Mouse (Mus musculus) embryonic facial prominence, embryonic 12.5 days (tissue): ENCODE data around the gene Gcnt7. TPM values are rescaled to one million over a fixed set of nuclear protein-coding genes. Genes with fewer than 3 reads are reported as not detected.

Experiments
- ATAC-seq: fragments of 200-750 bp; cut with Nextera tagmentation; 2 replicates; pipeline ENCODE4 v1.8.0; 2017; ENCODE audit not compliant: insufficient number of reproducible peaks, insufficient read depth, low FRiP score, low TSS enrichment
- H3K27ac ChIP-seq: fragments of 300-500 bp; sonication (generic); 2 replicates; pipeline ENCODE4 v1.5.1; 2016; ENCODE audit warnings: mild to moderate bottlenecking
- H3K27me3 ChIP-seq: fragments of 300-500 bp; sonication (generic); 2 replicates; pipeline ENCODE4 v1.6.1; 2016; ENCODE audit warnings: mild to moderate bottlenecking, moderate library complexity
- H3K36me3 ChIP-seq: fragments of 300-500 bp; sonication (generic); 2 replicates; pipeline ENCODE4 v1.6.1; 2016; ENCODE audit warnings: mild to moderate bottlenecking
- H3K4me1 ChIP-seq: fragments of 300-500 bp; sonication (generic); 2 replicates; pipeline ENCODE4 v1.6.1; 2016
- H3K4me2 ChIP-seq: fragments of 300-500 bp; sonication (generic); replicated peaks from 2 replicates; pipeline ENCODE4 v1.6.1; 2016; ENCODE audit warnings: mild to moderate bottlenecking, moderate library complexity
- H3K4me3 ChIP-seq: fragments of 300-500 bp; sonication (generic); 2 replicates; pipeline ENCODE4 v1.5.1; 2016; ENCODE audit warnings: mild to moderate bottlenecking
- H3K9ac ChIP-seq: fragments of 300-500 bp; sonication (generic); 2 replicates; pipeline ENCODE4 v1.6.1; 2016; ENCODE audit warnings: mild to moderate bottlenecking, moderate library complexity
- H3K9me3 ChIP-seq: fragments of 300-500 bp; sonication (generic); 2 replicates; pipeline ENCODE4 v1.6.1; 2016; ENCODE audit warnings: mild to moderate bottlenecking, moderate library complexity
- WGBS: fragments of 180-500 bp; shearing (Covaris S2); methylation state at CpG from one replicate; pipeline ENCODE4 v1.1.7; 2016; 5-methylcytosine and 5-hydroxymethylcytosine counted together
- polyA plus RNA-seq: library from polyadenylated mRNA; unstranded; fragments of >200 nt; fragmentation: Nextera tagmentation; extraction: Ambion mirVana; gene quantifications from 2 replicates; pipeline ENCODE4 v1.2.1, GENCODE M21; 2016

Gcnt7 gene
- polyA plus RNA-seq, 1 experiment from 2014 or later: 2.6 TPM

DNA sequence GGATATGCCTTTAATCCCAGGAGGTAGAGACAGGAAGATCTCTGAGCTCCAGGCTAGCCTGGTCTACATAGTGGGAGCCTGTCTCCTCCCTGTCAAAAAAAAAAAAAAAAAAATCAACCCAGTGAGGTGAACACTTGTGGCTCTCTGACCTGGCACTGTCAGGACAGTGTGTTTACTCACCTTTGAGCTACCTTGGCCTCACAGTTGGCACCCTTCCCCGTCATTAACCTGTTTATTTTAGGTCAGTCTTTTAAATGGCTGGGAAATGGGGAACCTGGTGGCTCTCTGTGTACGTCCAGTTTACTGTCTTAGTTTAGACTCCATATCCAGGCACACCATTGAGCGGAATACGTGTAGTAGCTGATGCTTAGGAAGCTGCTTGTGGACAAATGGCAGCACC lies 6.4 kb downstream of the Gcnt7 start:
- no peaks in the 10 kb centered on the region for H3K27me3 ChIP-seq
- H3K4me2 ChIP-seq: no peak overlapping the region
- no peaks in the 10 kb centered on the region for H3K4me1 ChIP-seq
- H3K9ac ChIP-seq: no peak overlapping the region
- no peak overlapping the region for H3K4me3 ChIP-seq
- WGBS: 92% methylated on average over 4 of the region's 4 CpGs
- no peaks in the 10 kb centered on the region for H3K9me3 ChIP-seq
- ATAC-seq: no peak
- H3K27ac ChIP-seq: no peak overlapping the region
- peaks cover 64% of the 10 kb centered on the region for H3K36me3 ChIP-seq

DNA sequence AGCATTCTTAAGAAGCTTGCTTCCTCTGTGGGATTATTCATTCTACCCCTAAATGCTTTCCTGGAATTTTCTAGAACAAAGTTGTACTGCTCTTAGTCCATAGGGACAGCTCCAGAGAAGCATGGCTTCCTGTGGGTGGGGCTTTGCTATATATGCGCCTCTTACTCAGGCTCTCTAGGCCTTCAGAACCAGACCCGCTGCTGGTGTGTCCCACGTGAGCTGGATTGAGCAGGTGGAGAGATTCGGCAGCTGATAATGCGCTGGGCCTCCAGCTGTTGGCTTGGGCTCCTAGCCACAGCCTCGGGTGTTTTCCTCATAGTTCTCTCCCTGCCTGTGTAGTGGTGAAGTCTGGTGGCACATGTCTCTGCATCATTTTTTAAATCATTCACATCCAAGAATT lies 7.8 kb downstream of the Gcnt7 start:
- H3K4me3 ChIP-seq: no peak overlapping the region
- no peaks in the 10 kb centered on the region for H3K4me1 ChIP-seq
- H3K27me3 ChIP-seq: no peaks in the 10 kb centered on the region
- H3K9me3 ChIP-seq: no peaks in the 10 kb centered on the region
- H3K27ac ChIP-seq: no peak overlapping the region
- 91% methylated on average over 6 of the region's 6 CpGs for WGBS
- H3K9ac ChIP-seq: no peak overlapping the region
- no peak overlapping the region for H3K4me2 ChIP-seq
- peaks cover 78% of the 10 kb centered on the region for H3K36me3 ChIP-seq
- no peak for ATAC-seq

- Histone ChIP-seq H3K9ac (no peak overlapping the region), H3K4me3 (no peak overlapping the region), H3K36me3 (peaks cover 82% of the 10 kb centered on the region), H3K4me2 (no peak overlapping the region), H3K4me1 (no peaks in the 10 kb centered on the region), H3K27ac (no peak overlapping the region), H3K27me3 (no peaks in the 10 kb centered on the region), H3K9me3 (no peaks in the 10 kb centered on the region)
- 87% methylated on average over 4 of the region's 4 CpGs for WGBS
- no peak for ATAC-seq
Observed at GRCm38 (mm10) chr2:172448329-172448728, 10.1 kb downstream of the Gcnt7 start.

- Histone ChIP-seq H3K9ac (no peak overlapping the region), H3K27ac (no peak overlapping the region), H3K4me2 (no peak overlapping the region), H3K4me1 (no peaks in the 10 kb centered on the region), H3K27me3 (no peaks in the 10 kb centered on the region), H3K4me3 (no peak overlapping the region), H3K9me3 (no peaks in the 10 kb centered on the region), H3K36me3 (peaks cover 72% of the 10 kb centered on the region)
- 90% methylated on average over 6 of the region's 6 CpGs for WGBS
- no peak for ATAC-seq
Observed at GRCm38 (mm10) chr2:172447317-172447716, 11.1 kb downstream of the Gcnt7 start.

DNA sequence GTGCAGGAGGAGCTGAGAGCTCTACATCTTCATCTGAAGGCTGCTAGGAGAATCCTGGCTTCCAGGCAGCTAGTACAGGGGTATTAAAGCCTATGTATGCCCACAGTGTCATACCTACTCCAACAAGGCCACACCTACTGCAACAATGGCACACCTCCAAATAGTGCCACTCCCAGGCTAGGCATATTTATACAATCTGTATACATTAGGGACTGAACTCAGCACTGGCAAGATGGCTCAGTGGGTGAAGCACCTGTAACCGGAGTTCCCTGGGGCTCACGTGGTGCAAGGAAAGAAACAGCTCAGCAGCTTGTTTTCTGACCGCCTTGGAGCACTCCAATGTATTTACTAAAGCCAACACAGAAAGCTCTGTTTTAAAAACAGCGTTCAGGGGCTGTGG lies 12.8 kb downstream of the Gcnt7 start:
- Histone ChIP-seq H3K27me3 (no peaks in the 10 kb centered on the region), H3K9ac (no peak overlapping the region), H3K27ac (no peak overlapping the region), H3K9me3 (no peaks in the 10 kb centered on the region), H3K36me3 (peaks cover 62% of the 10 kb centered on the region), H3K4me3 (no peak overlapping the region), H3K4me2 (no peak overlapping the region), H3K4me1 (peaks cover 11% of the 10 kb centered on the region)
- no peak for ATAC-seq
- WGBS: 92% methylated on average over 4 of the region's 4 CpGs

GRCm38 (mm10) chr2:172441176-172441575 lies 17.2 kb downstream of the Gcnt7 start:
- Histone ChIP-seq H3K4me2 (peak overlapping the region; percentile 87), H3K9me3 (no peaks in the 10 kb centered on the region), H3K9ac (peak overlapping the region; percentile 60), H3K36me3 (peaks cover 18% of the 10 kb centered on the region), H3K27me3 (no peaks in the 10 kb centered on the region), H3K27ac (no peak overlapping the region), H3K4me3 (peak overlapping the region; percentile 76), H3K4me1 (peaks cover 16% of the 10 kb centered on the region)
- no peak for ATAC-seq
- WGBS: 29% methylated on average over 6 of the region's 6 CpGs

DNA sequence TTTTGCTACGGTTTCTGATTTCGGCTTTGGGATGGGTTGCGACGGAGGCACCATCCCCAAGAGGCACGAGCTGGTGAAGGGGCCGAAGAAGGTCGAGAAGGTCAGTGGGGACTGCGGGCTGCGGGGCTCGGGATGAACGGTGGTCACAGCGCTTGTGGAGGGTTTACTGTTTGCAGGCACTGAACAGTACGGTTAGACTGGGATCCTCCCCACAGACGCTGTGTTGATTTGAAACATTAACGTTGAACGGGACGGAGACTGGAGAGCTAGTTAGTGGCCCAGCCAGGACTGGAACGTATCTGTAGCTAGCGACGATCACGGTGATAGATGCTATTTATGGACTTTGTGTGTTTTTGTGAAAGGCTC lies 17.8 kb downstream of the Gcnt7 start:
- Histone ChIP-seq H3K27me3 (no peaks in the 10 kb centered on the region), H3K4me2 (peak overlapping the region; percentile 87), H3K4me1 (peaks cover 16% of the 10 kb centered on the region), H3K4me3 (peak overlapping the region; percentile 76), H3K9ac (peak overlapping the region; percentile 60), H3K27ac (0 out of 2 replicates have a peak overlapping the region, but pooled peaks have one; percentile 17), H3K36me3 (peaks cover 12% of the 10 kb centered on the region), H3K9me3 (no peaks in the 10 kb centered on the region)
- ATAC-seq: peak; percentile 53; the same call in 1 of the 2 replicates
- WGBS: under 1% methylated on average over 21 of the region's 21 CpGs

DNA sequence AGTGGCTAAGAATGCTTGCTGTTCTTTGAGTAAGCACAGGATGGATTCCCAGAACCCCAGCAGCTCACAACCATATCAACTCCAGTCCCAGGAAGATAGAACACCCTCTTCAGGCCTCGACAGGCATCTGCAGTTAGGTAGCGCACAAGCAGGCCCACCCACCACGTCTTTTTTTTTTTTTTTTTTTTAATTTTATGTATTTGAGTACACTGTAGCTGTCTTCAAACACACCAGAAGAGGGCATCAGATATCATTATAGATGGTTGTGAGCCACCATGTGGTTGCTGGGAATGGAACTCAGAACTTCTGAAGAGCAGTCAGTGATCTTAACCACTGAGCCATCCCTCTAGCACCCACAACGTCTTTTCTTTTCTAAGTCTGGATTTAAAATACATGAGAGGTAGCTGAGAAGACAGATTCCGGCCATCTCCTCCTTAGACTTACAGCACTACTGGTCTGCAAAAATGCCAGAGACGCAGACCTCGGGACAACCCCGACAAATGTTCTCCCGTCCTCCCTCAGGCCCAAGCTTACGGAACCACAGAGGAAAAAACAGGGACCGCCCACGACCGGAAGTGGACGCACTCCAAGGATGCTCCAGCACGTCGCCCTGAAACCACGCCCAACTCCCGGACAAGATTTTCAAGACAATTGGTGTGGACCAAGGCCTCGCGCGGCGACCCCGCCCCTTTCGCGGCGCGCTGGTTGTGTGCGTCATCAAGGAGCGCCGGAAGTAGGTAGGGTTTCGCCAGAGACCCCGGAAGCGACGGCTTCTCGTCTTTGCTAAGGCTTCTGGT lies 18.4 kb downstream of the Gcnt7 start, which contains the start of gene Rtf2:
Gene Rtf2, plus strand, starts transcription at position 714 of the 797 bp plus-strand sequence.
- H3K36me3 ChIP-seq: peaks cover 6% of the 10 kb centered on the region; the same call in 1 of the 2 replicates
- whole genome bisulfite sequencing: 2% methylated on average over 35 of the region's 35 CpGs
- H3K4me3 ChIP-seq: peak within 1 kb of the TSS; percentile 76
- ATAC-seq: peak; percentile 96
- H3K9ac ChIP-seq: peak within 1 kb of the TSS; percentile 61
- H3K27me3 ChIP-seq: no peaks in the 10 kb centered on the region
- H3K4me2 ChIP-seq: peak within 1 kb of the TSS; percentile 87
- no peaks in the 10 kb centered on the region for H3K9me3 ChIP-seq
- H3K27ac ChIP-seq: 0 out of 2 replicates have a peak within 1 kb of the TSS, but pooled peaks have one; percentile 57
- H3K4me1 ChIP-seq: peaks cover 16% of the 10 kb centered on the region

DNA sequence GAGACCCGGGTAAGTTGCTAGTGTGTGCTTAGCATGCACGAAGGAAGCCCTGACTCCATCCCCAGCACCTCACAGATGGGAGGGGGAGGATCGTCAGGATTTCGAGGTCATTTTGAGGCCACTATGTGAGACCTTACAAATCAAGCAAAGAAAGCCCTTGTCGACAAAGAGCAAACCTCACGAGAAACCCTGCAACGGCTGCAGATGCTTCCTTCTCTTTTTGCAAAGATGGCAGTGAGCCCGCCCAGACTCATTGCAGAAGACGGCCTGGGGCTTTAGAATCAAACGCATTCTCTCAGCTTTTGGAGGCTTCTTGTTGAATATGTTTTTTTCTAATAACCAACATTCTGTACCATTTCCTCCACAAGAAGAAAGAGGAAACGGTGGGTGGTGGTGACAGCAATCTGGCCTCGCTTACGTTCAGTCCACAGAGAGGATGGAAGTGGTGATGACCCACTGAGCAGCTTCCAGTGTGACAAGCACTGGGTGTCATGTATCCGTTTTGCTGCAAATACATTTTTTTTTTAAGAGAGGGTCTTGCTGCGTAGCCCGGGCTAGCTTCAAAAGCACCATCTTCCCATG lies 20.9 kb downstream of the Gcnt7 start:
- Histone ChIP-seq H3K4me3 (no peak overlapping the region), H3K36me3 (no peaks in the 10 kb centered on the region), H3K27me3 (no peaks in the 10 kb centered on the region), H3K9me3 (no peaks in the 10 kb centered on the region), H3K27ac (no peak overlapping the region), H3K4me1 (peaks cover 16% of the 10 kb centered on the region), H3K4me2 (no peak overlapping the region), H3K9ac (no peak overlapping the region)
- WGBS: 67% methylated on average over 16 of the region's 16 CpGs
- ATAC-seq: no peak

DNA sequence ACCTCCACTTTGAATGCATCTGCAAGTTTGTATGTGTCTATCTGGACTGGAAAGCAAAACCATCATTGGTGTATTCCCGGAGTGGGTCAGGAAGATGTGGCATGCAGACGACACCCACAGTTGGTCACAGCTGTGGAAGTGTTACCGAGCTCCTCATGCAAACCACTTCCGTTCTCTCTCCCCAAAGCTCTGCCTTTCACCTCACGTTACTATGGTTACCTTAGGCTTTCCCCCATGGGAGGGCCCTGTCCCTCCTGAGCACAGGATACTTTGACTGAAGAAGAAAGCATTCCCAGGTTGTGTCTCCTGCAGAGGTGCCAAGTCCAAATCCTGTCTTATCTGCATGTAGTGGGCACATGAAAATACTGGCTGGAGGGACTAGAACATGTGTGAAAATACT lies 24.6 kb downstream of the Gcnt7 start:
- Histone ChIP-seq H3K9ac (no peak overlapping the region), H3K27ac (no peak overlapping the region), H3K9me3 (no peaks in the 10 kb centered on the region), H3K27me3 (no peaks in the 10 kb centered on the region), H3K36me3 (no peaks in the 10 kb centered on the region), H3K4me2 (no peak overlapping the region), H3K4me1 (no peaks in the 10 kb centered on the region), H3K4me3 (no peak overlapping the region)
- no peak for ATAC-seq
- WGBS: 59% methylated on average over 5 of the region's 5 CpGs

GRCm38 (mm10) chr2:172430609-172431008 lies 27.8 kb downstream of the Gcnt7 start:
- no peak for ATAC-seq
- Histone ChIP-seq H3K9me3 (no peaks in the 10 kb centered on the region), H3K27me3 (no peaks in the 10 kb centered on the region), H3K27ac (no peak overlapping the region), H3K4me1 (no peaks in the 10 kb centered on the region), H3K36me3 (no peaks in the 10 kb centered on the region), H3K4me2 (no peak overlapping the region), H3K9ac (no peak overlapping the region), H3K4me3 (no peak overlapping the region)
- 82% methylated on average over 1 of the region's 1 CpGs for WGBS

DNA sequence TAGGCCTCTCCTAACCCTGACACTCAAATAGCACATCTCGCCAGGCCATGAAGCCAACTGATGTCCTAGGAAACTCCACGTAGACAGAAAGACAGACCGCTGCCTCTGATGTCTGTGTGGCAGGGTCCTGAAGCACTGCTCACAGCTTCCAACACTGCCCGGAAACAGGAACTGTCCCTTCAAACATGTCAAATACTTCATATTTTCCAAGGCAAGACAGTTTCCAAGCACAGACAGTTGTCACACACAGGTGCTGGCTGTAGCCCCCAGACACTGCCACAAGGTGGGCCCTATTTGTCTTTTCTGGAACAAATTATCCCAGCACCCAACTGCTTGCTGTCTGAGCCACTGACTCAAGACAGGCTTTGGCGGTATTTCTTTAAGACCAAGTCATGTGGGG lies 40.2 kb downstream of the Gcnt7 start:
- Histone ChIP-seq H3K27ac (no peak overlapping the region), H3K27me3 (no peaks in the 10 kb centered on the region), H3K4me3 (no peak overlapping the region), H3K4me1 (peaks cover 5% of the 10 kb centered on the region), H3K9me3 (no peaks in the 10 kb centered on the region), H3K9ac (no peak overlapping the region), H3K36me3 (no peaks in the 10 kb centered on the region), H3K4me2 (no peak overlapping the region)
- ATAC-seq: no peak
- 89% methylated on average over 5 of the region's 5 CpGs for WGBS
